Mouse (Mus musculus): ENCODE results near the gene Vps72.

Gene Vps72

GRCm38 (mm10) chr3:95171105-95171504 is 60.3 kb downstream of the Vps72 start:
- no peak for DNase-seq

Data from embryo, embryonic 11 days (tissue).